Mouse (Mus musculus): ENCODE results near the gene Vmn2r9.
"Not testable (repeated sequence)": the region's sequence is repeated elsewhere in the genome, so short reads cannot be mapped to it uniquely, and the experiment has no call there.

Vmn2r9 gene

GRCm38 (mm10) chr5:108852501-108852900 is at the start of gene Vmn2r9:
TSS of gene Vmn2r9 (minus strand) at chr5:108852601.
- not testable (repeated sequence) for DNase-seq (ENCODE audit: low read depth, low spot score)

GRCm38 (mm10) chr5:108866746-108867145 is 14.3 kb upstream of the Vmn2r9 start:
- peak; percentile 69 for DNase-seq (ENCODE audit: low read depth, low spot score)

- no peak for DNase-seq (ENCODE audit: low read depth, low spot score)
Measured at GRCm38 (mm10) chr5:108849466-108849865, 2.9 kb downstream of the Vmn2r9 start.

GRCm38 (mm10) chr5:108836156-108836555 is 16.2 kb downstream of the Vmn2r9 start:
- peak; percentile 74 for DNase-seq (ENCODE audit: low read depth, low spot score)

- peak; percentile 20 for DNase-seq (ENCODE audit: low read depth, low spot score)
Measured at GRCm38 (mm10) chr5:108823276-108823675, 29.1 kb downstream of the Vmn2r9 start.

GRCm38 (mm10) chr5:108808750-108809149 is 43.7 kb downstream of the Vmn2r9 start, which contains the start of gene Vmn2r8:
TSS of gene Vmn2r8 (minus strand) at chr5:108808850.
- not testable (repeated sequence) for DNase-seq (ENCODE audit: low read depth, low spot score)

- no peak for DNase-seq (ENCODE audit: low read depth, low spot score)
Measured at GRCm38 (mm10) chr5:108803646-108804045, 48.8 kb downstream of the Vmn2r9 start.

GRCm38 (mm10) chr5:108795263-108795662 is 57.1 kb downstream of the Vmn2r9 start, which contains the start of gene Tmed11:
TSS of gene Tmed11 (minus strand) at chr5:108795363.
- not testable (repeated sequence) for DNase-seq (ENCODE audit: low read depth, low spot score)

- peak; percentile 61 for DNase-seq (ENCODE audit: low read depth, low spot score)
Measured at GRCm38 (mm10) chr5:108790385-108790784, 62.0 kb downstream of the Vmn2r9 start.

Data from 3T3-L1 (cell line).